Mouse (Mus musculus) erythroblast, embryonic 14.5 days (primary cell): ENCODE results near the gene Zfand5.

Source experiments
- GATA1 ChIP-seq: IDR thresholded peaks from 2 replicates; pipeline ENCODE4 v1.6.1; 2012; ENCODE audit warnings: low read length, inconsistent platforms, mixed read lengths
- TAL1 ChIP-seq: IDR thresholded peaks from 3 replicates; pipeline ENCODE4 v1.6.1; 2012; ENCODE audit warnings: low read length, inconsistent platforms, mixed read lengths

- no peak for TF ChIP-seq GATA1
- TF ChIP-seq TAL1, result no peak
Measured at GRCm38 (mm10) chr19:21330305-21331115, 58.4 kb downstream of the Zfand5 start.
